Mouse (Mus musculus): ENCODE measurements at regions not wholly inside any gene's neighbourhood (a gene's known extent, or its start where the extent isn't known, plus 50 kb on each side); places are given as distances from the start of the nearest gene placed in this dataset.

- Histone ChIP-seq H3K27ac (ENCODE audit: low read depth, low read length) (no peak overlapping the region), H3K4me1 (ENCODE audit: insufficient read depth) (no peaks in the 10 kb centered on the region), H3K9me3 (ENCODE audit: low read length) (no peaks in the 10 kb centered on the region), H3K4me3 (ENCODE audit: low read depth, low read length) (no peak overlapping the region), H3K4me2 (ENCODE audit: low read depth) (no peak overlapping the region), H3K27me3 (ENCODE audit: insufficient read depth, low read length) (no peaks in the 10 kb centered on the region), H3K36me3 (ENCODE audit: insufficient read depth) (no peaks in the 10 kb centered on the region), H3K9ac (no peak overlapping the region)
- ATAC-seq (peak; percentile 51; the same call in 1 of the 2 replicates), DNase-seq (peak; percentile 24)
- WGBS = 63% methylated on average over 1 of the region's 1 CpGs
- TF ChIP-seq CTCF (IDR thresholded peaks at IDR 0.05; ENCODE audit: low read depth) = no peak
These were observed 272.9 kb downstream of the Cox7c start for GRCm38 (mm10) chr13:85773848-85774247.

- 49% methylated on average over 3 of the region's 3 CpGs for WGBS
- Histone ChIP-seq H3K4me1 (ENCODE audit: insufficient read depth) (no peaks in the 10 kb centered on the region), H3K4me3 (ENCODE audit: low read depth, low read length) (no peak overlapping the region), H3K4me2 (ENCODE audit: low read depth) (no peak overlapping the region), H3K27me3 (ENCODE audit: insufficient read depth, low read length) (no peaks in the 10 kb centered on the region), H3K9ac (no peak overlapping the region), H3K9me3 (ENCODE audit: low read length) (no peaks in the 10 kb centered on the region), H3K27ac (ENCODE audit: low read depth, low read length) (no peak overlapping the region), H3K36me3 (ENCODE audit: insufficient read depth) (no peaks in the 10 kb centered on the region)
- TF ChIP-seq CTCF (IDR thresholded peaks at IDR 0.05; ENCODE audit: low read depth) = no peak
- no peak for DNase-seq
- ATAC-seq = no peak
These were observed 275.6 kb downstream of the Cox7c start for GRCm38 (mm10) chr13:85771027-85771681.

GRCm38 (mm10) chr13:85770538-85770937, 276.2 kb downstream of the Cox7c start:
- H3K4me3 ChIP-seq (ENCODE audit: low read depth, low read length) = no peak overlapping the region
- no peaks in the 10 kb centered on the region for H3K4me1 ChIP-seq (ENCODE audit: insufficient read depth)
- H3K4me2 ChIP-seq (ENCODE audit: low read depth) = no peak overlapping the region
- no peaks in the 10 kb centered on the region for H3K9me3 ChIP-seq (ENCODE audit: low read length)
- ATAC-seq (peak; percentile 36; the same call in 1 of the 2 replicates), DNase-seq (peak; percentile 25)
- H3K27ac ChIP-seq (ENCODE audit: low read depth, low read length) = no peak overlapping the region
- TF ChIP-seq CTCF (IDR thresholded peaks at IDR 0.05; ENCODE audit: low read depth) = no peak
- H3K9ac ChIP-seq = no peak overlapping the region
- no peaks in the 10 kb centered on the region for H3K27me3 ChIP-seq (ENCODE audit: insufficient read depth, low read length)
- no peaks in the 10 kb centered on the region for H3K36me3 ChIP-seq (ENCODE audit: insufficient read depth)

GRCm38 (mm10) chr13:85768520-85768919, 278.2 kb downstream of the Cox7c start:
- Histone ChIP-seq H3K9ac (no peak overlapping the region), H3K27me3 (ENCODE audit: insufficient read depth, low read length) (no peaks in the 10 kb centered on the region), H3K9me3 (ENCODE audit: low read length) (no peaks in the 10 kb centered on the region), H3K4me2 (ENCODE audit: low read depth) (no peak overlapping the region), H3K36me3 (ENCODE audit: insufficient read depth) (no peaks in the 10 kb centered on the region), H3K4me1 (ENCODE audit: insufficient read depth) (no peaks in the 10 kb centered on the region), H3K27ac (ENCODE audit: low read depth, low read length) (no peak overlapping the region), H3K4me3 (ENCODE audit: low read depth, low read length) (no peak overlapping the region)
- ATAC-seq (peak; percentile 68), DNase-seq (peak; percentile 50)
- no peak for TF ChIP-seq CTCF (IDR thresholded peaks at IDR 0.05; ENCODE audit: low read depth)
- 39% methylated on average over 1 of the region's 1 CpGs for WGBS

- no peak overlapping the region for H3K27ac ChIP-seq (ENCODE audit: low read depth, low read length)
- H3K4me1 ChIP-seq (ENCODE audit: insufficient read depth) = no peaks in the 10 kb centered on the region
- ATAC-seq (no peak), DNase-seq (no peak)
- H3K9ac ChIP-seq = no peak overlapping the region
- no peak overlapping the region for H3K4me3 ChIP-seq (ENCODE audit: low read depth, low read length)
- no peak for TF ChIP-seq CTCF (IDR thresholded peaks at IDR 0.05; ENCODE audit: low read depth)
- H3K36me3 ChIP-seq (ENCODE audit: insufficient read depth) = no peaks in the 10 kb centered on the region
- WGBS = 91% methylated on average over 3 of the region's 3 CpGs
- H3K4me2 ChIP-seq (ENCODE audit: low read depth) = no peak overlapping the region
- no peaks in the 10 kb centered on the region for H3K9me3 ChIP-seq (ENCODE audit: low read length)
- H3K27me3 ChIP-seq (ENCODE audit: insufficient read depth, low read length) = no peaks in the 10 kb centered on the region
These were observed 322.1 kb downstream of the Cox7c start for GRCm38 (mm10) chr13:85724616-85725015.

GRCm38 (mm10) chr13:85724105-85724504, 322.6 kb downstream of the Cox7c start:
- Histone ChIP-seq H3K27ac (ENCODE audit: low read depth, low read length) (no peak overlapping the region), H3K4me2 (ENCODE audit: low read depth) (no peak overlapping the region), H3K36me3 (ENCODE audit: insufficient read depth) (no peaks in the 10 kb centered on the region), H3K4me3 (ENCODE audit: low read depth, low read length) (no peak overlapping the region), H3K4me1 (ENCODE audit: insufficient read depth) (no peaks in the 10 kb centered on the region), H3K27me3 (ENCODE audit: insufficient read depth, low read length) (no peaks in the 10 kb centered on the region), H3K9me3 (ENCODE audit: low read length) (no peaks in the 10 kb centered on the region), H3K9ac (no peak overlapping the region)
- TF ChIP-seq CTCF (IDR thresholded peaks at IDR 0.05; ENCODE audit: low read depth) = no peak
- no peak for ATAC-seq
- WGBS = 94% methylated on average over 5 of the region's 5 CpGs
- no peak for DNase-seq

GRCm38 (mm10) chr13:85720314-85720713, 326.4 kb downstream of the Cox7c start:
- Histone ChIP-seq H3K9me3 (ENCODE audit: low read length) (no peaks in the 10 kb centered on the region), H3K4me3 (ENCODE audit: low read depth, low read length) (no peak overlapping the region), H3K4me1 (ENCODE audit: insufficient read depth) (no peaks in the 10 kb centered on the region), H3K27me3 (ENCODE audit: insufficient read depth, low read length) (no peaks in the 10 kb centered on the region), H3K9ac (no peak overlapping the region), H3K36me3 (ENCODE audit: insufficient read depth) (no peaks in the 10 kb centered on the region), H3K27ac (ENCODE audit: low read depth, low read length) (no peak overlapping the region), H3K4me2 (ENCODE audit: low read depth) (no peak overlapping the region)
- WGBS = 91% methylated on average over 3 of the region's 3 CpGs
- DNase-seq (no peak), ATAC-seq (no peak)
- no peak for TF ChIP-seq CTCF (IDR thresholded peaks at IDR 0.05; ENCODE audit: low read depth)
